Mouse (Mus musculus) testis, adult 2 months (tissue): Measurements from ENCODE around the gene Arhgdig. TPM values are rescaled to one million over a fixed set of nuclear protein-coding genes. Genes with fewer than 3 reads are reported as not detected.

Experiments used
- H3K27ac ChIP-seq: fragments of 200-500 bp; 2 replicates; pipeline ENCODE4 v1.5.1; 2012; ENCODE audit warnings: low read depth, low read length; ENCODE audit not compliant: control insufficient read depth, insufficient read depth
- H3K27me3 ChIP-seq: fragments of 200-500 bp; 2 replicates; pipeline ENCODE4 v1.6.1; 2012; ENCODE audit warnings: mild to moderate bottlenecking, low read length, moderate library complexity; ENCODE audit not compliant: control insufficient read depth, insufficient read depth
- H3K36me3 ChIP-seq: fragments of 200-500 bp; 2 replicates; pipeline ENCODE4 v1.6.1; 2012; ENCODE audit warnings: mild to moderate bottlenecking, low read length; ENCODE audit not compliant: control insufficient read depth, insufficient read depth
- H3K4me1 ChIP-seq: fragments of 200-500 bp; 2 replicates; pipeline ENCODE4 v1.6.1; 2012; ENCODE audit warnings: low read length; ENCODE audit not compliant: control insufficient read depth, insufficient read depth
- H3K4me3 ChIP-seq: fragments of 200-500 bp; 2 replicates; pipeline ENCODE4 v1.5.1; 2012; ENCODE audit warnings: low read depth, mild to moderate bottlenecking, low read length, moderate library complexity, mixed read lengths; ENCODE audit not compliant: control insufficient read depth
- CTCF ChIP-seq: fragments of 200-500 bp; IDR thresholded peaks from 2 replicates; pipeline ENCODE4 v1.5.1; 2012; ENCODE audit warnings: low read depth, mild to moderate bottlenecking, inconsistent platforms, low read length, moderate library complexity; ENCODE audit not compliant: control insufficient read depth, insufficient read depth, insufficient replicate concordance
- POLR2A ChIP-seq: fragments of 200-500 bp; IDR thresholded peaks from 2 replicates; pipeline ENCODE4 v1.6.1; 2012; ENCODE audit warnings: low read depth, mild to moderate bottlenecking, inconsistent platforms, low read length, moderate library complexity; ENCODE audit not compliant: control insufficient read depth
- polyA plus RNA-seq: library from polyadenylated mRNA; depleted of rRNA; stranded (reverse); fragments of >200 nt; gene quantifications from 2 replicates; pipeline ENCODE4 v1.2.3, GENCODE M21; 2012; rRNA removed

Gene Arhgdig
- 5.0 and 6.4 TPM in 2 replicates for polyA plus RNA-seq

- TF ChIP-seq POLR2A (no peak), CTCF (no peak)
- Histone ChIP-seq H3K36me3 (no peaks in the 10 kb centered on the region), H3K4me3 (peak within 1 kb of the TSS; percentile 10; the same call in 1 of the 2 replicates), H3K27me3 (no peaks in the 10 kb centered on the region), H3K4me1 (peaks cover 33% of the 10 kb centered on the region), H3K27ac (peak within 1 kb of the TSS; percentile 60)
These were observed at the start of gene Arhgdig for GRCm38 (mm10) chr17:26207686-26208085. TSS of gene Arhgdig (minus strand) at chr17:26207786.

GRCm38 (mm10) chr17:26255313-26255712 is 47.7 kb upstream of the Arhgdig start:
- H3K27ac ChIP-seq: no peak overlapping the region
- no peaks in the 10 kb centered on the region for H3K4me1 ChIP-seq
- H3K27me3 ChIP-seq: no peaks in the 10 kb centered on the region
- no peaks in the 10 kb centered on the region for H3K36me3 ChIP-seq
- no peak overlapping the region for H3K4me3 ChIP-seq
- TF ChIP-seq POLR2A (no peak), CTCF (no peak)

- Histone ChIP-seq H3K4me1 (no peaks in the 10 kb centered on the region), H3K27ac (peak overlapping the region; percentile 98), H3K4me3 (peak overlapping the region; percentile 97), H3K36me3 (no peaks in the 10 kb centered on the region), H3K27me3 (no peaks in the 10 kb centered on the region)
- no peak for TF ChIP-seq CTCF
These were observed 45.8 kb upstream of the Arhgdig start for GRCm38 (mm10) chr17:26253399-26253798.

- TF ChIP-seq POLR2A (peak; percentile 99), CTCF (no peak)
- Histone ChIP-seq H3K36me3 (no peaks in the 10 kb centered on the region), H3K4me3 (peak within 1 kb of the TSS; percentile 97), H3K27ac (peak within 1 kb of the TSS; percentile 98), H3K27me3 (no peaks in the 10 kb centered on the region), H3K4me1 (no peaks in the 10 kb centered on the region)
These were observed 45.1 kb upstream of the Arhgdig start, which contains the start of gene Luc7l for GRCm38 (mm10) chr17:26252539-26253251. TSS of gene Luc7l (plus strand) at chr17:26252896.

- Histone ChIP-seq H3K36me3 (no peaks in the 10 kb centered on the region), H3K4me3 (peak overlapping the region; percentile 16; the same call in 1 of the 2 replicates), H3K27ac (peak overlapping the region; percentile 84), H3K4me1 (no peaks in the 10 kb centered on the region), H3K27me3 (no peaks in the 10 kb centered on the region)
- TF ChIP-seq CTCF (no peak), POLR2A (no peak)
These were observed 44.4 kb upstream of the Arhgdig start for GRCm38 (mm10) chr17:26251886-26252538.

GRCm38 (mm10) chr17:26244101-26244841 is 36.7 kb upstream of the Arhgdig start, which contains the start of gene Fam234a:
TSS of gene Fam234a (minus strand) at chr17:26244242.
- peak within 1 kb of the TSS; percentile 85 for H3K27ac ChIP-seq
- no peaks in the 10 kb centered on the region for H3K36me3 ChIP-seq
- no peaks in the 10 kb centered on the region for H3K27me3 ChIP-seq
- TF ChIP-seq POLR2A (peak; percentile 97), CTCF (no peak)
- H3K4me3 ChIP-seq: peak within 1 kb of the TSS; percentile 94
- H3K4me1 ChIP-seq: peaks cover 4% of the 10 kb centered on the region

GRCm38 (mm10) chr17:26243471-26244100 is 36.0 kb upstream of the Arhgdig start:
- H3K27ac ChIP-seq: peak overlapping the region; percentile 85

More at GRCm38 (mm10) chr17:26243471-26244100, 36.0 kb upstream of the Arhgdig start:
- Histone ChIP-seq H3K4me3 (peak overlapping the region; percentile 94), H3K27me3 (no peaks in the 10 kb centered on the region), H3K4me1 (peaks cover 4% of the 10 kb centered on the region), H3K36me3 (no peaks in the 10 kb centered on the region)
- TF ChIP-seq CTCF: peak; percentile 16; the same call in 1 of the 2 replicates
- no peak; the same call in 1 of the 2 replicates for TF ChIP-seq POLR2A
